ENCODE assay signal across 14 mouse cellular contexts in the genomic region with DNA sequence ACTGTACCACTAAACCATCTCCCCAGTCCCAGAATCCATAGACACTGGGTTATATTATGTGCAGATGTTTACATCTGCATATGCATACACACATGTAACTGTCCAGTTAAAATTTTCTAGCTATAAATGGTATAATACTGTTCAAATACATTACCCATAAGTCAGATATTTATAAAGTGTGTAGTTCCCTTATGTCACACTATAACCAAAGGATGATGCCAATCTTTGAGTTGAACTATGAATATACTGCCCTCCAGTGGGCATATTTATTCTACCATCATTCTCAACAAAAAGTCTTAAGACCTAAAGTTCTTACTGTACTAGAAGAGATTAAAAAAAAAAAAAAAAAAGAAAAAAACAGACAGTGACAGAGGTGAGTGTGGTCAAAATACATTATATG. TPM values are rescaled to one million over a fixed set of nuclear protein-coding genes. Genes with fewer than 3 reads are reported as not detected.
A peak's percentile ranks its signal among the peaks of the same experiment; 100 is the strongest.
DNase-seq lines count a peak whose midpoint lies in the region; ATAC-seq and TF ChIP-seq lines count a peak whose summit lies in the region.
"Had no signal": no experiment of that assay in that cellular context is flagged by ENCODE, and none has a peak within 500 bp of the region (broad histone marks: within the 10 kb centered on the region; RNA-seq: fewer than 3 reads in every experiment).

No protein-coding gene starts in this region.

- ATAC-seq in embryonic facial prominence, embryonic 11.5 days (replicated peaks; ENCODE audit: insufficient number of reproducible peaks, low FRiP score, low TSS enrichment, low read depth) = no peak
- ATAC-seq in embryonic facial prominence, embryonic 14.5 days (ENCODE audit: low read depth) = no peak

- no peaks in the 10 kb centered on the region for H3K36me3 ChIP-seq in embryonic facial prominence, embryonic 11.5 days (replicated peaks; ENCODE audit: control insufficient read depth, insufficient read depth, low read depth, low read length)
- H3K36me3 ChIP-seq in embryonic facial prominence, embryonic 10.5 days (replicated peaks) = no peaks in the 10 kb centered on the region
- H3K36me3 ChIP-seq in E14TG2a.4 (ENCODE audit: insufficient read depth, low read length) = no peaks in the 10 kb centered on the region
- H3K36me3 ChIP-seq in embryonic facial prominence, embryonic 14.5 days (ENCODE audit: control insufficient read depth, insufficient read depth, low read length) = no peaks in the 10 kb centered on the region

- no peak overlapping the region for H3K4me3 ChIP-seq in embryonic facial prominence, embryonic 11.5 days (ENCODE audit: low read depth, low read length)
- H3K4me3 ChIP-seq in embryonic facial prominence, embryonic 10.5 days = no peak overlapping the region
- H3K4me3 ChIP-seq in E14TG2a.4 (replicated peaks; ENCODE audit: low read length) = no peak overlapping the region
- H3K4me3 ChIP-seq in embryonic facial prominence, embryonic 14.5 days (ENCODE audit: low read depth, low read length) = no peak overlapping the region

- H3K9ac ChIP-seq in embryonic facial prominence, embryonic 11.5 days (replicated peaks; ENCODE audit: low read length) = no peak overlapping the region
- no peak overlapping the region for H3K9ac ChIP-seq in embryonic facial prominence, embryonic 14.5 days (ENCODE audit: low read depth, low read length)

- H3K4me2 ChIP-seq in embryonic facial prominence, embryonic 11.5 days (ENCODE audit: low read depth, low read length) = no peak overlapping the region
- no peak overlapping the region for H3K4me2 ChIP-seq in embryonic facial prominence, embryonic 14.5 days (ENCODE audit: low read depth, low read length)

- H3K9me3 ChIP-seq in embryonic facial prominence, embryonic 11.5 days (replicated peaks; ENCODE audit: control insufficient read depth, low read length) = no peaks in the 10 kb centered on the region
- no peaks in the 10 kb centered on the region for H3K9me3 ChIP-seq in embryonic facial prominence, embryonic 10.5 days
- no peaks in the 10 kb centered on the region for H3K9me3 ChIP-seq in E14TG2a.4 (ENCODE audit: low read length)
- H3K9me3 ChIP-seq in embryonic facial prominence, embryonic 14.5 days (ENCODE audit: control insufficient read depth, low read length) = no peaks in the 10 kb centered on the region

- no peak overlapping the region for H3K27ac ChIP-seq in embryonic facial prominence, embryonic 11.5 days (replicated peaks; ENCODE audit: low read depth, low read length)
- H3K27ac ChIP-seq in embryonic facial prominence, embryonic 10.5 days (replicated peaks) = no peak overlapping the region
- no peak overlapping the region for H3K27ac ChIP-seq in embryonic facial prominence, embryonic 14.5 days (replicated peaks; ENCODE audit: low read depth, low read length)

- TF ChIP-seq CTCF in E14TG2a.4 (conservative IDR thresholded peaks at IDR 0.05; ENCODE audit: low read length) = peak; percentile 22

- no peaks in the 10 kb centered on the region for H3K27me3 ChIP-seq in embryonic facial prominence, embryonic 11.5 days (ENCODE audit: control insufficient read depth, insufficient read depth, low read length)
- H3K27me3 ChIP-seq in embryonic facial prominence, embryonic 10.5 days (replicated peaks; ENCODE audit: low read depth, poor library complexity, severe bottlenecking) = no peaks in the 10 kb centered on the region
- H3K27me3 ChIP-seq in E14TG2a.4 (ENCODE audit: insufficient read depth, low read length) = no peaks in the 10 kb centered on the region
- no peaks in the 10 kb centered on the region for H3K27me3 ChIP-seq in embryonic facial prominence, embryonic 14.5 days (replicated peaks; ENCODE audit: control insufficient read depth, insufficient read depth, low read length)

- H3K4me1 ChIP-seq in embryonic facial prominence, embryonic 11.5 days (ENCODE audit: control insufficient read depth, insufficient read depth, low read length) = no peaks in the 10 kb centered on the region
- no peaks in the 10 kb centered on the region for H3K4me1 ChIP-seq in embryonic facial prominence, embryonic 10.5 days
- H3K4me1 ChIP-seq in E14TG2a.4 (replicated peaks; ENCODE audit: low read depth, low read length) = no peaks in the 10 kb centered on the region
- H3K4me1 ChIP-seq in embryonic facial prominence, embryonic 14.5 days (ENCODE audit: control insufficient read depth, insufficient read depth, low read length) = no peaks in the 10 kb centered on the region

- peak; percentile 63 for DNase-seq in embryonic facial prominence, embryonic 11.5 days (ENCODE audit: low spot score)
- DNase-seq in embryonic facial prominence, embryonic 10.5 days (ENCODE audit: low spot score) = no peak
- DNase-seq in layer of hippocampus, adult 9-10 months (ENCODE audit: low spot score) = peak; percentile 39
- no peak for DNase-seq in layer of hippocampus, postnatal 10 days (ENCODE audit: low spot score in 2 of 2)
- peak; percentile 31 for DNase-seq in embryonic facial prominence, embryonic 14.5 days (ENCODE audit: low spot score)
- DNase-seq in adrenal gland, postnatal 25 days = no peak
- no peak for DNase-seq in frontal cortex, postnatal 36 days (ENCODE audit: low spot score in 2 of 2)
- DNase-seq: cerebellum, adult 2 months; kidney, postnatal 14 days; lung, adult 2 months had no signal

RNA-seq across cellular contexts. Expression of a gene that starts 27.0 kb away (rescaled TPM):
- polyA plus RNA-seq in embryonic facial prominence, embryonic 11.5 days (2014; fragmentation: Nextera tagmentation; extraction: Ambion mirVana) = 1.0 and 1.3 TPM in 2 replicates
- 0.06 and 0.27 TPM in 2 replicates for polyA plus RNA-seq in embryonic facial prominence, embryonic 10.5 days (2016; fragmentation: Nextera tagmentation; extraction: Ambion mirVana)
- 100 to 1,000 TPM; 200 to 221 TPM for total RNA-seq in layer of hippocampus, postnatal 10 days (2021)
- polyA plus RNA-seq in embryonic facial prominence, embryonic 14.5 days (2014; fragmentation: Nextera tagmentation; extraction: Ambion mirVana) = 1.6 and 1.7 TPM in 2 replicates
- total RNA-seq in adrenal gland, postnatal 25 days (2021) = 0.18 TPM in 1 of 2 replicates, not detected in the other
- total RNA-seq: heart, postnatal 25 days had no signal
- polyA plus RNA-seq: C2C12; gonadal fat pad, adult 2 months; lung, adult 2 months had no signal

Comparison
In these comparisons a context has a peak if more than half of its experiments do, and no peak if none do; other contexts are left out.
1. DNase-seq: peak in embryonic facial prominence, embryonic 11.5 days (single experiment), layer of hippocampus, adult 9-10 months (single experiment) and embryonic facial prominence, embryonic 14.5 days (single experiment); none in embryonic facial prominence, embryonic 10.5 days (single experiment), layer of hippocampus, postnatal 10 days (0 of 2), adrenal gland, postnatal 25 days (single experiment) and frontal cortex, postnatal 36 days (0 of 2).